ENCODE assay signal across 12 mouse cellular contexts in the genomic region with DNA sequence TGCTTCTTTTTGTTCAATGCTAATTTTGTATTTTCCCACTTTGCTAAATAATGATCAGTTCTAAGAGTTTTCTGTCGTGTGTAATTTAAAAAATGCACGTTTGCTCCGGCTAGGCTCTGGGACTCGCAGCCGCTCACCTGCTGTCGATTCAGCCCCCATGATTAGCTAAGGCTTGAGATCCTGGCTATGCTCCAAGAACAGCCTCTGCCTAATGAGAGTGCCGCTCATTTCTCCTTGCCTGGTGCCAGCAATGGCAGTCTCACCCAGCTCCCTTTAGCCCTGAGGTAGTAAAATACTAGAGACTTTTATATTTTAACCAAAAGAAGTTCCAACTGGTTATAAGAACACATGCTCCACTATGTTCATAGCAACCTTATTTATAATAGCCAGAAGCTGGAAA. TPM values are rescaled to one million over a fixed set of nuclear protein-coding genes. Genes with fewer than 3 reads are reported as not detected.
DNase-seq lines count a peak whose midpoint lies in the region; ATAC-seq lines count a peak whose summit lies in the region.
"Had no signal": no experiment of that assay in that cellular context is flagged by ENCODE, and none has a peak within 500 bp of the region (broad histone marks: within the 10 kb centered on the region; RNA-seq: fewer than 3 reads in every experiment).

No protein-coding gene starts in this region.

- no peak overlapping the region for H3K4me2 ChIP-seq in hindbrain, embryonic 14.5 days (replicated peaks)
- H3K4me2 ChIP-seq in hindbrain, embryonic 11.5 days (replicated peaks; ENCODE audit: low read depth, low read length) = no peak overlapping the region
- H3K4me2 ChIP-seq in neural tube, embryonic 15.5 days = no peak overlapping the region
- H3K4me2 ChIP-seq in liver, embryonic 11.5 days = no peak overlapping the region
- H3K4me2 ChIP-seq: neural tube, embryonic 12.5 days had no signal

- H3K27ac ChIP-seq in hindbrain, embryonic 14.5 days = no peak overlapping the region
- no peak overlapping the region for H3K27ac ChIP-seq in hindbrain, embryonic 11.5 days (ENCODE audit: low read depth, low read length)
- H3K27ac ChIP-seq in neural tube, embryonic 15.5 days (replicated peaks) = no peak overlapping the region
- H3K27ac ChIP-seq in liver, embryonic 11.5 days (ENCODE audit: low read depth, low read length) = no peak overlapping the region
- H3K27ac ChIP-seq: heart, adult 2 months; neural tube, embryonic 12.5 days had no signal

- peak; percentile 57; the same call in 1 of the 2 replicates for ATAC-seq in hindbrain, embryonic 14.5 days (ENCODE audit: low FRiP score)
- no peak for ATAC-seq in hindbrain, embryonic 11.5 days (ENCODE audit: low FRiP score)
- ATAC-seq in neural tube, embryonic 15.5 days (ENCODE audit: low FRiP score) = 0 out of 2 replicates have a peak, but pooled peaks have one; percentile 59
- no peak for ATAC-seq in megakaryocyte progenitor cell, adult 5-6 weeks (replicated peaks; ENCODE audit: poor library complexity)
- no peak for ATAC-seq in liver, embryonic 11.5 days (replicated peaks; ENCODE audit: low FRiP score)

- 59% methylated on average over 7 of the region's 7 CpGs for WGBS in hindbrain, embryonic 14.5 days
- 86% methylated on average over 7 of the region's 7 CpGs for WGBS in hindbrain, embryonic 11.5 days
- 50% methylated on average over 7 of the region's 7 CpGs for WGBS in neural tube, embryonic 15.5 days
- WGBS in liver, embryonic 11.5 days = 84% methylated on average over 7 of the region's 7 CpGs

- no peak overlapping the region for H3K9ac ChIP-seq in hindbrain, embryonic 14.5 days
- no peak overlapping the region for H3K9ac ChIP-seq in hindbrain, embryonic 11.5 days (ENCODE audit: low read depth, low read length)
- no peak overlapping the region for H3K9ac ChIP-seq in neural tube, embryonic 15.5 days (replicated peaks)
- H3K9ac ChIP-seq in liver, embryonic 11.5 days (ENCODE audit: low read depth, low read length) = no peak overlapping the region
- H3K9ac ChIP-seq: neural tube, embryonic 12.5 days had no signal

- H3K36me3 ChIP-seq in hindbrain, embryonic 14.5 days (replicated peaks; ENCODE audit: control insufficient read depth, insufficient read depth) = no peaks in the 10 kb centered on the region
- no peaks in the 10 kb centered on the region for H3K36me3 ChIP-seq in hindbrain, embryonic 11.5 days (ENCODE audit: control insufficient read depth, insufficient read depth, low read length)
- H3K36me3 ChIP-seq in neural tube, embryonic 15.5 days = no peaks in the 10 kb centered on the region
- H3K36me3 ChIP-seq in liver, embryonic 11.5 days (ENCODE audit: control insufficient read depth, insufficient read depth, low read length) = no peaks in the 10 kb centered on the region
- H3K36me3 ChIP-seq: neural tube, embryonic 12.5 days had no signal

- H3K4me3 ChIP-seq in hindbrain, embryonic 14.5 days (replicated peaks; ENCODE audit: low read length) = no peak overlapping the region
- no peak overlapping the region for H3K4me3 ChIP-seq in hindbrain, embryonic 11.5 days (ENCODE audit: low read depth, low read length)
- no peak overlapping the region for H3K4me3 ChIP-seq in neural tube, embryonic 15.5 days (replicated peaks)
- H3K4me3 ChIP-seq in liver, embryonic 11.5 days (ENCODE audit: low read depth, low read length) = no peak overlapping the region
- H3K4me3 ChIP-seq: heart, adult 2 months; neural tube, embryonic 12.5 days had no signal

- H3K4me1 ChIP-seq in hindbrain, embryonic 14.5 days (replicated peaks; ENCODE audit: control insufficient read depth, insufficient read depth, low read length) = no peaks in the 10 kb centered on the region
- no peaks in the 10 kb centered on the region for H3K4me1 ChIP-seq in hindbrain, embryonic 11.5 days (replicated peaks; ENCODE audit: control insufficient read depth, insufficient read depth, low read length)
- H3K4me1 ChIP-seq in neural tube, embryonic 15.5 days = no peaks in the 10 kb centered on the region
- H3K4me1 ChIP-seq in liver, embryonic 11.5 days (replicated peaks; ENCODE audit: control insufficient read depth, insufficient read depth, low read length) = no peaks in the 10 kb centered on the region
- H3K4me1 ChIP-seq: neural tube, embryonic 12.5 days had no signal

- H3K27me3 ChIP-seq in hindbrain, embryonic 14.5 days (ENCODE audit: control insufficient read depth, insufficient read depth, low read length) = no peaks in the 10 kb centered on the region
- no peaks in the 10 kb centered on the region for H3K27me3 ChIP-seq in hindbrain, embryonic 11.5 days (ENCODE audit: control insufficient read depth, insufficient read depth, low read length)
- H3K27me3 ChIP-seq in neural tube, embryonic 15.5 days (replicated peaks) = no peaks in the 10 kb centered on the region
- H3K27me3 ChIP-seq in liver, embryonic 11.5 days (replicated peaks; ENCODE audit: control insufficient read depth, insufficient read depth, low read length) = no peaks in the 10 kb centered on the region
- H3K27me3 ChIP-seq: neural tube, embryonic 12.5 days had no signal

- DNase-seq in hindbrain, embryonic 14.5 days (ENCODE audit: low spot score) = peak; percentile 58
- DNase-seq in hindbrain, embryonic 11.5 days (ENCODE audit: low spot score) = no peak
- DNase-seq in right cerebral cortex, adult 18-20 months = peak; percentile 15
- DNase-seq in right cerebral cortex, postnatal 4 days = no peak
- peak; percentile 8 to 36 for DNase-seq in kidney, postnatal 25 days
- no peak for DNase-seq in liver, embryonic 11.5 days (ENCODE audit: low spot score)
- DNase-seq: heart, adult 2 months; thymus, postnatal 36 days had no signal

- H3K9me3 ChIP-seq in hindbrain, embryonic 14.5 days (ENCODE audit: control insufficient read depth, low read length) = no peaks in the 10 kb centered on the region
- H3K9me3 ChIP-seq in hindbrain, embryonic 11.5 days (ENCODE audit: control insufficient read depth, low read length) = no peaks in the 10 kb centered on the region
- no peaks in the 10 kb centered on the region for H3K9me3 ChIP-seq in neural tube, embryonic 15.5 days (replicated peaks)
- H3K9me3 ChIP-seq in liver, embryonic 11.5 days (ENCODE audit: control insufficient read depth, low read length) = no peaks in the 10 kb centered on the region
- H3K9me3 ChIP-seq: neural tube, embryonic 12.5 days had no signal

RNA-seq across cellular contexts. Expression of gene Abca15, which starts 56.4 kb away (rescaled TPM):
- polyA plus RNA-seq in hindbrain, embryonic 14.5 days (2014; fragmentation: Nextera tagmentation; extraction: Ambion mirVana) = 0.10 TPM in 1 of 2 replicates, not detected in the other
- not detected in 2 replicates for polyA plus RNA-seq in hindbrain, embryonic 11.5 days (2014; fragmentation: Nextera tagmentation; extraction: Ambion mirVana)
- polyA plus RNA-seq in neural tube, embryonic 15.5 days (2015; fragmentation: Nextera tagmentation; extraction: Ambion mirVana) = 0.27 TPM in 1 of 2 replicates, not detected in the other
- total RNA-seq in megakaryocyte progenitor cell, adult 5-6 weeks (2015) = not detected in 2 replicates
- total RNA-seq in megakaryocyte progenitor cell, adult 5-6 weeks (2017) = not detected in 2 replicates
- not detected in 2 replicates for polyA plus RNA-seq in liver, embryonic 11.5 days (2014; fragmentation: Nextera tagmentation; extraction: Ambion mirVana)
- total RNA-seq: heart, adult 2 months; left cerebral cortex, postnatal 36 days had no signal
- polyA plus RNA-seq: heart, adult 2 months; neural tube, embryonic 12.5 days had no signal

Comparison
In these comparisons a context has a peak if more than half of its experiments do, and no peak if none do; other contexts are left out.
1. ATAC-seq: peak in hindbrain, embryonic 14.5 days (single experiment) and neural tube, embryonic 15.5 days (single experiment); none in hindbrain, embryonic 11.5 days (single experiment), megakaryocyte progenitor cell, adult 5-6 weeks (single experiment) and liver, embryonic 11.5 days (single experiment).
2. DNase-seq: peak in hindbrain, embryonic 14.5 days (single experiment), right cerebral cortex, adult 18-20 months (single experiment) and kidney, postnatal 25 days (2 of 2); none in hindbrain, embryonic 11.5 days (single experiment), right cerebral cortex, postnatal 4 days (single experiment) and liver, embryonic 11.5 days (single experiment).